Mouse (Mus musculus) small intestine, adult 10 weeks (tissue): ENCODE results near the gene Rita1. TPM values are rescaled to one million over a fixed set of nuclear protein-coding genes. Genes with fewer than 3 reads are reported as not detected.

Experiments
- polyA plus RNA-seq: library from polyadenylated mRNA; stranded (reverse); fragments of 350-450 nt; fragmentation: Illumina TruSeq; extraction: RNeasy Lipid Tissue Mini Kit (QIAGEN cat#74804); gene quantifications from one replicate; pipeline ENCODE4 v1.2.3, GENCODE M21; 2014; ENCODE audit warnings: low replicate concordance

The Rita1 gene
- not detected for polyA plus RNA-seq

DNA sequence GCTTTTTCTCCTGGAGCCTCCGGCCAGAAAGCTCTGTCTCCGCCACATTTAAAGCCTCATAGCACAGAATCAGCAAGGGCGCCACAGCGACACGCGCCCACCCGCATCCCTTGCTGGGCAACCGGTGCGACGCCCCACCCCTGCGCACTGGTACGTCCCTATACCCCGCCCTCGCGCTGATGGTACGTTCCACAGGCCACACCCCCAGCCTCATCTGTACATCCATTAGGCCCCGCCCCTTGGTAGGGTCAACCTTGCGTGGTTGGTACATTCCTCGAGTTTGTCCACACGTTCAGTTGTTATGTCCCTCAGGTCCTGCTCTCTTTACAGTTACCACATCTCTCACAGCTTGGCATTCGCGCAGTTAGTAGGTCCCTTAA, at the start of gene Rita1, which contains the start of gene Ddx54:
Gene Rita1, minus strand, starts transcription at position 148 of the 380 bp plus-strand sequence.
Gene Ddx54, plus strand, starts transcription at position 298 of the 380 bp plus-strand sequence.

DNA sequence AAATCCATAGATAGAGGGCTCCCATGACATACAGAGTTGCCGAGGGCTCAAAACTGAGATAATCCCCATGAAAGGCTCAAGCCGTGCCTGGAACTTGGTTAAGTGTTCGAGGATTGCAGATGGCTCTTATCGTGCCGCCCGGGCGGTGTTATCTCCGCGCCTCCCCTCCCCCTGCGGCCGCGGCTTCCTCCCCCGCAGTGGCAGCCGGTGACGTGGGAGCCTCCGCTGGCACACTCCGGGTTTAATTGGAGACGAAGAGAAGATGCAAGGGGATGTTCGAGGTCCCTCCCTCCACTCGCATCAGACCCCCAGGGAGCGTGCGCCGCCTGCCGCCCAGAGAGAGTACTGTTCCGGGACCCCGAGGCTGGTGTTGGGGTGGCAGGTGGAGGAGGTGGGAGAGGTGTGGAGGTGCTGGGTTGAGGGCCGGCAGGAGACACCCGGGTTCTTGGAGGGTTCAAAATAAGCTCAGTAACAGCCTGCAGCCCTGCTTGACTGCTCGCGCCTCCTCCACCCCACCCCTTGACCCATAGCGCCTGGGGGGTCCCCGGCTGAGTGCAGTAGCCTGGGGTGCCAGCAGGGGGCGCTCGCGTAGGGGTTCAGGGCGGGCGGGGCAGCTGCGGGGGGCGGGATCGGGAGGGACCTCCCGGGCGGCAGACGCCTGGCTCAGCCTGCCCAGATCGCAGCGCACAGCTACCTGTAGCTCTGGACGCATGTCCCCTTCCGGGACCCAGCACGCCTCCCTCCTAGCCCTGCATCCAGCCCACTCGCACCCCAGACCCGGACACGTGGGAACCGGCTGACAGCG, 36.4 kb upstream of the Rita1 start, which contains the start of gene Rasal1:
Gene Rasal1, plus strand, starts transcription at position 244 of the 805 bp plus-strand sequence.

DNA sequence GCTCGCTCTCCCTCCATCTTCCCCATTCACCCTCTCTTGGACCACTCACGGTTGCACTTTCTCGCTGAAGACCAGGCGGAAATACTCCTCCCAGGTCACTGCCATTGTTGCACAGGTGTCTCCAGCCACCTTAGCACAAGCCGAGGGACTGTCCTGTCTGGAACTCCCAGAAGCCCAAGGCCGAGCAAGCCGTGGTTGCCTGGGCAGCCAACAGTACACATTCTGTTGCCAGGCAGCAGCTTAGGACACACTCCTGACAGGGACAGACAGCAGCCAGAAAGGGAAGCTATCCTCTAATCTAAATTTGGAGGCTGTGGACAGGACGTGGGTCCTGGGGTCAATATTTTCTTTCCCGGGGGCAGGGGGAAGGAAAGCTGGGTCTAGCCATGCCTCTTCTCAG, 21.7 kb upstream of the Rita1 start, which contains the start of gene Cfap73:
Gene Cfap73, minus strand, starts transcription at position 105 of the 400 bp plus-strand sequence.

GRCm38 (mm10) chr5:120588569-120589094, 23.8 kb downstream of the Rita1 start, which contains the start of the genes Tpcn1 and Iqcd:
Tpcn1 (minus strand) TSS chr5:120588673.
Iqcd (plus strand) TSS chr5:120589016.

Other genes starting within 250 kb of the Rita1 start
- gene Lhx5, start 180.9 kb downstream of the Rita1 start, polyA plus RNA-seq: not detected
- not detected for gene Sdsl, start 139.8 kb downstream of the Rita1 start, polyA plus RNA-seq
- gene Sds, start 136.1 kb downstream of the Rita1 start, polyA plus RNA-seq: not detected
- gene Plbd2, start 109.0 kb downstream of the Rita1 start, polyA plus RNA-seq: not detected
- 0.15 TPM for gene Slc8b1, start 101.4 kb downstream of the Rita1 start, polyA plus RNA-seq
- 3.6 TPM for gene Tpcn1, start 23.9 kb downstream of the Rita1 start, polyA plus RNA-seq
- gene Iqcd, start 23.6 kb downstream of the Rita1 start, polyA plus RNA-seq: not detected
- 0.15 TPM for gene Ddx54, start 150 bp upstream of the Rita1 start, polyA plus RNA-seq
- gene Cfap73, start 21.6 kb upstream of the Rita1 start, polyA plus RNA-seq: not detected
- not detected for gene Rasal1, start 36.2 kb upstream of the Rita1 start, polyA plus RNA-seq
- 0.22 TPM for gene Dtx1, start 99.3 kb upstream of the Rita1 start, polyA plus RNA-seq
- gene Oas2, start 137.3 kb upstream of the Rita1 start, polyA plus RNA-seq: 1.4 TPM
- gene Oas3, start 165.1 kb upstream of the Rita1 start, polyA plus RNA-seq: 9.9 TPM
- 0.30 TPM for gene Oas1e, start 182.9 kb upstream of the Rita1 start, polyA plus RNA-seq
- gene Oas1c, start 199.9 kb upstream of the Rita1 start, polyA plus RNA-seq: 0.48 TPM
- not detected for gene Oas1f, start 234.8 kb upstream of the Rita1 start, polyA plus RNA-seq
- gene Oas1h, start 248.8 kb upstream of the Rita1 start, polyA plus RNA-seq: not detected